Mouse (Mus musculus) NIH3T3 (cell line): Measurements from ENCODE around the gene Ankrd22.

Experiments
- DNase-seq: peaks from one replicate; pipeline ENCODE4 v3.0.0-alpha.2; 2012; ENCODE audit warnings: low read depth

Gene Ankrd22

GRCm38 (mm10) chr19:34180316-34180715 is 14.5 kb upstream of the Ankrd22 start:
- DNase-seq, result peak; percentile 36

- DNase-seq, result no peak
Observed at GRCm38 (mm10) chr19:34179136-34179535, 13.3 kb upstream of the Ankrd22 start.

GRCm38 (mm10) chr19:34174004-34174403 is 8.2 kb upstream of the Ankrd22 start:
- DNase-seq, result no peak

DNA sequence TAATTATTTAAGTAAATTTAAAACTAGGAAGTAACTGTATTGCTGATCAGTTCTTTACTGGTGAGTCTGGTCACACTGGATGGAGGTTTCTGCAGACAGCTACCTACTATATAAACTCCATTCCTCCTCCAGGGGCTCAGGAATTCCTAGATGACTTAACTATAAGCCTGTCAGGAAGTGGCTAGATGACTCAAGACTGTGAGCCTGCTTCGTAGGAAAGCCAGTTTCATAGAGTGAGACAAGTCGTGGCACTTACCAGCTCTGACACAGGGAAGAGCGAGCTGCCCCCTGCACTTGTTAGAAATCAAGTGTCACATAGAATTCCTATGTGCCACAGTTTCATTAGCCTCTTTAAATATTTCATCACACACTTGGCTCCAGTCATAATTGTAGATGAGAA is 5.3 kb upstream of the Ankrd22 start:
- DNase-seq, result peak; percentile 31

- DNase-seq, result no peak
Observed at GRCm38 (mm10) chr19:34169121-34169520, 3.3 kb upstream of the Ankrd22 start.

DNA sequence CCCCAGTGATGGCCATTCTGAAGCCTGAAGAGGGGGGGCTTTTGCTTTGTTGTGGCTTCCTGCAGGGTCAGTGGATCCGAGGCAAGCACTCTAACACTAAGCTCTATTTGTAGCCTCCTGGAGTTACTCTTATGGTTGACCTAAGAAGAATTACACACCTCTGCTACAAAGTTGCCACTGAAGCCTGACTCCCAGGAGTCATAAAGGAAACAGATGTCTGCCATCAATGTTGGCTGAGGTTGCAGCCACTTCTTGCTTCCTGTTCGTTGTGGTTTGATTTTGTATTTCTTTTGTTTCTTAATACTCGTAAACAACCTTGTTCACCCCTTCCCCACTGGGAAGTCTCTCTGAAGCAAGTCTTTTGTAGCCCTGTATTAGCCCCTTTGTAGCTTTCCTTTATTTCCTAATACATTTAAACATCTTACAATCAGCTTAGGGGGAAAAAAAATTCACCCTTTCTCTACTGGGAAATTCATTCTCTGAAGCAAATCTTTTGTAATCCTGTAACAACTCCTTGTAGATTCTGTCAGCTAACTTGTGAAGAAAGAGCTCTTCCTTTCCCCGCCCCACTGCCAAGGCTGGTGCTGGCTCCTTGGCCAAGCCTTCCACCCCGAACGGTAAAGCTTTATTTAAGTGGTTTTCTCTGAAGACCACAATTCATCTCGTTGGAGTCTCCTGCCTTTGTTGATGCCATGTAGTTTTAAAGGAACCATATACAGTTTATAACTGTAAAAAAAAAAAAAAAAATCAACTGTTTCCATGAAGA is 2.2 kb upstream of the Ankrd22 start:
- DNase-seq, result no peak

- DNase-seq, result no peak
Observed at GRCm38 (mm10) chr19:34166386-34166785, 533 bp upstream of the Ankrd22 start.

DNA sequence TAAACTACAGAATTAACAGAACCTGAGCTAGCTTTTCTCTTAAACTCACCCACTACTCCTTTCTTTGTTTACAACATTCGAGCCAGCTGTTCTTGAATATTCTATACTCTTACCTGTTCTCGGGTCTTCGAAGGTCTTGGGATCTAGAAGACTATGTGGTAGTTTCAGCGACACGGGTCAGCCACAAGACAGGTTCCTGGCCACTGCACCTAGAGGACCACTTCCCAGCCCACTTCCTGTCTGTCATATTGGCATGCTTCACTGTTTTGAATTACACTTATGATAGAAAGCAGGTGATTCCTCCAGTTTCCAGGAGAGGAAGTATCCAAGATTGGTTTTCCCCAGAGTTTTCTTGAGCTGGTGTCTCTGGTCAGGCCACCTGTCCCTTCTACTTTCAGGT is 3.2 kb downstream of the Ankrd22 start:
- DNase-seq, result no peak

DNA sequence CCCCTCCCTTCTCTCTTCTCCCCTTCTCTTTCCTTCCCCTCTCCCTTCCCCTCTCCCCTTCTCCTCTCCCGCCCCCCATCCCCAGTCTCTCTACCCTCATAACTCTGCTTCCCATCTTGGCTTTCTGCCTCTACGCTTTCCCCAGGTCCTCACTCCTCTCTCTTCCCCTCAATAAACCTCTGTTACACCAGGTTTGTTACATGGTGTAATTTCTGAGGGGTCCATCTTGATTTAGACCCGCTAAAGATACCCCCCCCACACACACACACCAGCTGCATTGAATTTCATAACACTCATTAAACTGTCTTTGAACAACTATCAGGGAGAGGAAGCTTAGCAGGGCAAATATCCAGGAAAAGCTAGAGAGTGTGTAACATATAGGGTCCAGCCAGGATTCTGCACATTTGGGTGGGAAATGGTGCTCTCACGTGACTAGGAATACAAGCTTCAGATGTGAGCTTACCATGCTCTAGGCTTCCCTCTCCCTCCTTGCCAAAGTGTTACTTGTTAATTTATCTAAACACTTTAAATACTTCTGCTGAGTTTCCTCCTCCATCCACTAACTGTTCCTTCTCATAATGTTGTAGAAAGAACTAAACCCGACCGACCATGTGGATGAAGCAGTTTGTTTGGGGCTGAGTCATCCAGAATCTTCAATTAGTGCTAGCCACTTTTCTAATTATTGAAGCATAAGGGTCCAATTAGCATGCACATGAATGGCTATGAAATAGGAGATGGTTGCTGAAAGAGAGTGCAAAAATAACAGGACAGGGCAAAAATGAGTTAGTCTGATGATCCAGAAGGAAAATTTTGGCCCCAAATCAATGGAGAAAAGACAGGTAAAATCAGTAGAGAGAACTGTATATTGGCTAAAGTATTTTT is 12.3 kb downstream of the Ankrd22 start:
- no peak for DNase-seq

DNA sequence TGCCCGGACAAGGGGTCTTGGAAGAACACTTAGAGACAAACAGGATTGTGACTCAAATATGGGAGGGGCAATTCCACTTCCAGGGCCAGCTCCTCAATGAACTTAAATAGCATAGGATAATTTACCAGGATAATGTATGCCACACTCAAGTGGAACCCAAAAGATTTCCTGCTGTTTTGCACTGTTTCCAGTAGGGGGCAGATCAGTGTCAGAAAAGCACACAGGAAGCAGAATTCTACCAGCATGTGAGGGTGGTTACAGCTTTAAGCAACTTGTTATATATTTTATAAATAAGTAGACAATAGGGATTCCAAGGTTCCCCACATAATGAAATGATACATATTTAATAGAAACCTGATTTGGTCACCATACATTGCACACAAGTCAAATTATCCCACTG is 13.9 kb downstream of the Ankrd22 start:
- peak; percentile 83 for DNase-seq

- no peak for DNase-seq
Observed at GRCm38 (mm10) chr19:34148421-34148820, 17.4 kb downstream of the Ankrd22 start.

GRCm38 (mm10) chr19:34139431-34140046 is 26.3 kb downstream of the Ankrd22 start:
- peak; percentile 29 for DNase-seq

DNA sequence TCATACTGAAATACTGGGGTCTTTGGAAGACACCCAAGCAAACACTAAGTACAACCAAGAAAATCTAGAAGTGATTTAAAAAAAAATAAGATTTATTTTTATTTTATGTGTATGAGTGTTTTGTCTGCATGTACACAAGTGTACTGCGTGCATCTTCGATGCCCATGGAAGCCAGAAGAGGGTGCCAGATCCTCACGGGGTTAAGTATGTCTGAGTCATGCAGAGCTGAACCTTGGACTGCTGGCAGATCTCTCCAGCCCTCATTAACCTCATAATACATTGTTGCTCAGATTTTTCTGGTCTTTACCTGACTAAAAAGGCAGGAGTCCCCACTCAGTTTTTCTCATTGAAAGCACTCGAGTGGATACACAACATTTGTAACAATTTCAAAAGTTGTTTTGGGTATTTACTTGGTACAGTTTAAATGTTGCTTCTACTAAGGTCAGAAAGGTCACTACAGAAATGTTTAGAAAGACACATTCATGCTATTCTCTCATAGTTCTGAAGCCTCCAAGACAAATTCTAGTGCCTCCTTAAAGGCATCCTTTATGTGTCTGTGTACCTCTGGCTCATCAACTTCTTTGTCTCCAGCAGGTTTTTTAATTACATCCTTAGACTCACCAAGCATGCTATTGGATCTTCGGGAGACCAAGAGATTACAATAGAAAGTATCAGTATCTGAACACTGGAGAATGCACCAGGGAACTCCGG is 27.0 kb downstream of the Ankrd22 start:
- DNase-seq, result peak; percentile 59

- peak; percentile 52 for DNase-seq
Observed at GRCm38 (mm10) chr19:34120107-34120731, 45.6 kb downstream of the Ankrd22 start.

DNA sequence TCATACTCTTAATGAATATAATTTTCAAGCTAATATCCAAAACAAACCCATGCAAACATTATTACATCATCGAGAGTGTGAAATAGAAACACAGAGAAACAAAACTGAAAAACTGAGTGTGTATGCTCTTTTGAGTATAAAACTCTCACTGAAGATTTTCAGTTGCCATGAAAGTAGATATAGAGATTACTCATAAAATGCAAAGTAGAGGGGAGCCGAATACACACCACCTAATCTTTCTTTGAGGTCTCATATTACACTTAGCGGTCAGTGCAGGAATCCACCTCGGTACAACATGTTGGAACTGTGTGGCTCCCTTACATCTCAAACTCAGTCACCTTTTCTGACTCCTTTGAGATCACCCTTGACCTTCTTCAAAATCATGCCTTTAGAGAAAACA is 46.2 kb downstream of the Ankrd22 start:
- DNase-seq, result peak; percentile 26

DNA sequence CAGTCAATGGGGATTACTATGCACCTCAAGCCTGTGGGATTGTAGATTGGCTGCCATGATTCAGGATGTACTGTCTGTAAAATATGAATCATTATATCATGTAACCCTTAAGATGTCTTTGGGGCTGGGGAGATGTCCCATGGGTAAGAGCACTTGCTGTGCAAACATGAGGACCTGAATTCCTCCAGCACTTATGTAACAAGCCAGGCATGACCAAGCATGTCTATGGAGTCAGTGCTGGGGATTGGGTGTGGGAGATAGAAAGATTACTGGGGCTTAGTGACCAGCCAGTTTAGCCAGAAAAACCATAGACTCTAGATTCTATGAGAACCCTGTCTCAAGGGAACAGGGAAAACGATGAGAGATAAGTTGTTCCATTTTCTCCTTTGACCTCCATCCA is 46.8 kb downstream of the Ankrd22 start:
- no peak for DNase-seq

- no peak for DNase-seq
Observed at GRCm38 (mm10) chr19:34104841-34105240, 61.0 kb downstream of the Ankrd22 start.

GRCm38 (mm10) chr19:34101888-34102287 is 64.0 kb downstream of the Ankrd22 start:
- no peak for DNase-seq

- no peak for DNase-seq
Observed at GRCm38 (mm10) chr19:34100633-34101032, 65.2 kb downstream of the Ankrd22 start, which contains the start of gene Lipm. Gene Lipm, plus strand, starts transcription at chr19:34100933.

DNA sequence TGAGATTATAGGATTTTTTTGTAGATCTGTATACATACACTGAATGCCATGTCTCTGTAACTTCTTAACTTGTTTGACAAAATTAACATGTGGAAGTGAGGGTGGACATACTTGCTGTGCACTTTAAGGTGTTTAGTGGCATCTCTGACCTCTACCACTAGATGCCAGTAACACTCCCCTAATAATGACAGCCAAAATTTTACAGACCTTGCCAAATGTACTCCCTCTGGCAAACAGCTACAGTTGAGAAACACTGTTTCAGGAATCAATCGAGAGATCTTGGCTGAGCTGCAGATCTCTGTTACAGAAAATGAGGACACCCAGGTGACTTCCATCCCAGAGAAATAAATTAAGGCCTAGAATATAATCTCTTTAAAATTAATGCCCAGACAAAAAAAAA is 69.6 kb downstream of the Ankrd22 start:
- peak; percentile 8 for DNase-seq

DNA sequence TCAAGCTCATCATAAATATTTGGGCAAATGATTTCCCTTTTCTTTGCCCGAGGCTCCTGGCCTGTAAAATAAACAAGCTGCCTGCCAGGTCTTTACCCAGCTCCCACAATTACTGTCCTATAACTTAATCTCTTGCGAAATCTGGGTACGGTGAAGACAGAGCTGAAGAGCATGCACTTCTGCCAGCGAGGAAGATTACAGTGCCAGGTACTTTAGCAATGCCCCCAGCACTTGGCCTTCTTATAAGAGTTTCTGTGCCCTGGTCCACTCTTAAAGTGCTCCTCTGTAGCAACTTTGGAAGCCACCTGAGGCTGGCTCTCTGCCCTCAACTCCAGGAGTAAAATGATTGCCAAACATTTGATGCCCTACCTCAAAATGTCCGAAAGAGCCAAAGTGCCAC is 70.5 kb downstream of the Ankrd22 start:
- peak; percentile 6 for DNase-seq
